Mouse (Mus musculus) heart, postnatal 0 days (tissue): Measurements from ENCODE around the gene Zfp808. TPM values are rescaled to one million over a fixed set of nuclear protein-coding genes. Genes with fewer than 3 reads are reported as not detected.
"Not testable (repeated sequence)": the region's sequence is repeated elsewhere in the genome, so short reads cannot be mapped to it uniquely, and the experiment has no call there.

Experiments used
- ATAC-seq: fragments of 200-750 bp; cut with Nextera tagmentation; 2 replicates; pipeline ENCODE4 v1.8.0; 2017; ENCODE audit warnings: low read depth, moderate number of reproducible peaks, moderate library complexity; ENCODE audit not compliant: insufficient read depth
- DNase-seq: peaks from one replicate; pipeline ENCODE4 v3.0.0-alpha.2; 2016; ENCODE audit warnings: low spot score
- H3K27ac ChIP-seq: fragments of 300-500 bp; sonication (generic); 2 replicates; pipeline ENCODE4 v1.5.1; 2014; ENCODE audit warnings: low read depth, mild to moderate bottlenecking
- H3K27me3 ChIP-seq: fragments of 300-500 bp; sonication (generic); 2 replicates; pipeline ENCODE4 v1.6.1; 2014; ENCODE audit warnings: low read length, mixed read lengths; ENCODE audit not compliant: control insufficient read depth, insufficient read depth
- H3K36me3 ChIP-seq: fragments of 300-500 bp; sonication (generic); replicated peaks from 2 replicates; pipeline ENCODE4 v1.6.1; 2014; ENCODE audit warnings: low read length, mixed read lengths; ENCODE audit not compliant: control insufficient read depth, insufficient read depth
- H3K4me1 ChIP-seq: fragments of 300-500 bp; sonication (generic); 2 replicates; pipeline ENCODE4 v1.6.1; 2014; ENCODE audit warnings: antibody characterized with exemption; ENCODE audit not compliant: control insufficient read depth, insufficient read depth
- H3K4me2 ChIP-seq: fragments of 300-500 bp; sonication (generic); 2 replicates; pipeline ENCODE4 v1.6.1; 2014; ENCODE audit warnings: low read depth, mild to moderate bottlenecking, low read length, moderate library complexity
- H3K4me3 ChIP-seq: fragments of 300-500 bp; sonication (generic); 2 replicates; pipeline ENCODE4 v1.5.1; 2014; ENCODE audit warnings: low read depth, low read length
- H3K9ac ChIP-seq: fragments of 300-500 bp; sonication (generic); replicated peaks from 2 replicates; pipeline ENCODE4 v1.6.1; 2014; ENCODE audit warnings: low read depth, low read length, mixed read lengths
- H3K9me3 ChIP-seq: fragments of 300-500 bp; sonication (generic); replicated peaks from 2 replicates; pipeline ENCODE4 v1.6.1; 2016; ENCODE audit warnings: low read length; ENCODE audit not compliant: control insufficient read depth
- CTCF ChIP-seq: IDR thresholded peaks from 2 replicates; pipeline ENCODE4 v1.5.1; 2016; ENCODE audit warnings: antibody characterized with exemption, control low read depth, low read depth
- EP300 ChIP-seq: IDR thresholded peaks from 2 replicates; pipeline ENCODE4 v1.6.1; 2016; ENCODE audit warnings: antibody characterized with exemption, low read depth
- WGBS: fragments of 180-500 bp; shearing (Covaris S2); extraction: QIAGEN DNeasy Blood & Tissue Kit; methylation state at CpG from one replicate; pipeline ENCODE4 v1.1.7; 2014; 5-methylcytosine and 5-hydroxymethylcytosine counted together
- polyA plus RNA-seq: library from polyadenylated mRNA; unstranded; fragments of >200 nt; fragmentation: Nextera tagmentation; extraction: Ambion mirVana; gene quantifications from 2 replicates; pipeline ENCODE4 v1.2.1, GENCODE M21; 2015
- total RNA-seq: library from RNA; depleted of rRNA; stranded (reverse); fragments of >200 nt; gene quantifications from 2 replicates; pipeline ENCODE4 v1.2.3, GENCODE M21; 2014; ENCODE audit warnings: low replicate concordance

The Zfp808 gene
- total and polyA plus RNA-seq, 2 experiments from 2014 or later, result 3.2 to 7.5 TPM

- H3K9ac ChIP-seq, result no peak overlapping the region
- TF ChIP-seq EP300 (no peak), CTCF (no peak)
- no peak overlapping the region for H3K4me3 ChIP-seq
- H3K4me1 ChIP-seq, result no peaks in the 10 kb centered on the region
- no peaks in the 10 kb centered on the region for H3K27me3 ChIP-seq
- H3K27ac ChIP-seq, result no peak overlapping the region
- no peaks in the 10 kb centered on the region for H3K36me3 ChIP-seq
- no peaks in the 10 kb centered on the region for H3K9me3 ChIP-seq
- no peak for ATAC-seq
- H3K4me2 ChIP-seq, result no peak overlapping the region
- 40% methylated on average over 3 of the region's 3 CpGs for WGBS
- DNase-seq, result no peak
Measured at GRCm38 (mm10) chr13:62245264-62245663, 115.6 kb downstream of the Zfp808 start.

- H3K9me3 ChIP-seq, H3K36me3 ChIP-seq, H3K27me3 ChIP-seq, H3K4me2 ChIP-seq, ATAC-seq, H3K4me3 ChIP-seq, DNase-seq, H3K4me1 ChIP-seq, H3K9ac ChIP-seq, H3K27ac ChIP-seq: not testable (repeated sequence)
- WGBS, result 73% methylated on average over 8 of the region's 9 CpGs
Measured at GRCm38 (mm10) chr13:62255226-62255625, 125.5 kb downstream of the Zfp808 start.

GRCm38 (mm10) chr13:62263392-62263791, 133.7 kb downstream of the Zfp808 start:
- no peak overlapping the region for H3K4me2 ChIP-seq

More at GRCm38 (mm10) chr13:62263392-62263791, 133.7 kb downstream of the Zfp808 start:
- no peak overlapping the region for H3K4me3 ChIP-seq
- peaks cover 35% of the 10 kb centered on the region for H3K9me3 ChIP-seq
- 61% methylated on average over 4 of the region's 4 CpGs for WGBS
- H3K4me1 ChIP-seq, result no peaks in the 10 kb centered on the region
- DNase-seq (no peak), ATAC-seq (no peak)
- H3K9ac ChIP-seq, result no peak overlapping the region
- TF ChIP-seq EP300 (no peak), CTCF (no peak)
- H3K27ac ChIP-seq, result no peak overlapping the region
- H3K36me3 ChIP-seq, result no peaks in the 10 kb centered on the region
- H3K27me3 ChIP-seq, result no peaks in the 10 kb centered on the region
